Mouse (Mus musculus) gastrocnemius, postnatal 25 days (tissue): ENCODE data around the gene Ermp1. TPM values are rescaled to one million over a fixed set of nuclear protein-coding genes. Genes with fewer than 3 reads are reported as not detected.

Source experiments
- DNase-seq: peaks from one replicate; pipeline ENCODE4 v3.0.0; 2022
- total RNA-seq, 2 experiments: library from RNA; stranded (reverse); gene quantifications; 1 replicate in 1 of 2; 2 replicates in 1 of 2; pipeline ENCODE4 v1.2.3; 2021

Ermp1 gene
- total RNA-seq, 2 experiments from 2014 or later = 6.7 to 7.7 TPM

- DNase-seq = no peak
Measured at GRCm38 (mm10) chr19:29661974-29662580, 13.9 kb upstream of the Ermp1 start.

DNA sequence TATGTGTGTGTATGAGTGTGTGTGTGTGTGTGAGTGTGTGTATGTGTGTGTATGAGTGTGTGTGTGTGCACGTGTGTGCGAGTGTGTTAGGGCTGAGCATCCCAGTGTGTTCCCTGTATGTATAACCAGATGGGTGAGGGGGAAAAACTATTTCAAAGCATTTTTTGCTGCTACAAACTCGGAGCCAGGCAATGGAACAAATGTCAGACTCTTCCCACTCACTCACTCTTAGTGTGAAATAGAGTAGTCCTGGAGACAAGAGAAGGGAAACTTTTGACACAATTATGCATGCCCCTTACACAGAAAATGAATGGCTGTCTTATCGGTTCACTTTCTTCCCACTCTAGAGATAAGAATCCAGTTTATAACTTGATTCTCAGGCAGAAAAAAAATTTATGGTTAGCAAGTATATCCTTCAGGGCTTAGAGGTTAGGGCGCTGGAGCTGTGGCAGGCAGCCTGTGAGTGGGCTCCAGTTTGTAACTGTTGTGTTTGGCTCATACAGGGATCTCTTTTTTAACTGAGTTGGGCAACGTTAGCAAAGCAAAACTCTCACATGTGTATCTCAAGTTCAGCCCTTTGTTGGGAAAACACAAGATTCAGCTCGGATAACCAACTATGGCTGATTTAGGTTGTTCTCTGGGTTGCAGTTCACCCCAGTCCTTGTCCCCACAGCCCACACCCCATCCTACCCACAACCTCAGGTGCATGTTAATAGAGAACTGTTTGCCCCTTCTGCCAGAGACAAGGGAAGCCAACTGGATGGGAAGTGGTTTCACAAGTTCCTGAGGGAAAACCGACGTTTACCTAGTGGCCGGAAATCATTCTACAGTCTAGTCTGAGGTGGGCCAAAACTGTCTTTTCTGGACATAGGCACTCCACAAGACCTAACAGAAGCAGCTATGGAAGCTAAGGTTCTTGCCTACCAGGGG, 12.9 kb upstream of the Ermp1 start:
- no peak for DNase-seq

- DNase-seq = no peak
Measured at GRCm38 (mm10) chr19:29659705-29660104, 11.5 kb upstream of the Ermp1 start.

- no peak for DNase-seq
Measured at GRCm38 (mm10) chr19:29658836-29659235, 10.6 kb upstream of the Ermp1 start.

DNA sequence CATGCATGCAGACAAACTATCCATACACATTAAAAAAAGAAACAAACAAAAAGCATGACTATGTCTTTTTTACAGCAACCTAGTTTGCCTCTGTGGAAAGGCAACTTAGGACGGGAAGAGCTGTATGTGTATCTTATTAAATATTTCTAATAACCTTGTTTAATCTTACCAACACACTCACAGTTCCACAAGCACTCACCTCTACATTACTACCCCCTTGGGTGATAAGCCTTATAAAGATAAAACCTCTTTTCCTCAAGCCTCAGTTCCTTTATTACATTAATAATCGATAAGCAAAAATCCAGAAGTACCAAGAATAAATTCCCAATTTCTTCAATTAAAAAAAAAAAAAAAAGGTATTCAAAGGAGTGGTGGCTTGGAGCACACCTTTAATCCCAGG, 9.3 kb upstream of the Ermp1 start:
- no peak for DNase-seq

DNA sequence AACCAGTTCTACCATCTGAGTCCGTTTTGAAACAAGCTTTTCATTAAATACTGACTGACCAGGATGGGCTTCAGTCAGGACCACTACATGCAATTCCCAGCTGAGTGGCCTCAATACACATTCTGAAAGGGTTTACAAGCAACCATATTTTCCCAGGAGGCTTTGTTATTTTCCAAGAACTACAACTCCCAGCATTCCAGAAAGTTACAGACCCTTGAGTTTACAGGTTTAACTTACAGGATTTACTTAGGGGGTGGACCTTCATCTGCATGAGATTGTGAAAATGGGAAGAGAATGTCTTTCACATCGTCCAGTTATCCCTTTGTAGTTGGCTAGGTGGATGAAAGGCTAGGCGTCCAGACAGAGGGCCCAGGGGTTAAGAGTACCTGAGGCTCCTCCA, 8.8 kb upstream of the Ermp1 start:
- no peak for DNase-seq

GRCm38 (mm10) chr19:29656620-29657019, 8.4 kb upstream of the Ermp1 start:
- no peak for DNase-seq

GRCm38 (mm10) chr19:29656029-29656428, 7.8 kb upstream of the Ermp1 start:
- DNase-seq = no peak

- no peak for DNase-seq
Measured at GRCm38 (mm10) chr19:29655148-29655547, 6.9 kb upstream of the Ermp1 start.

DNA sequence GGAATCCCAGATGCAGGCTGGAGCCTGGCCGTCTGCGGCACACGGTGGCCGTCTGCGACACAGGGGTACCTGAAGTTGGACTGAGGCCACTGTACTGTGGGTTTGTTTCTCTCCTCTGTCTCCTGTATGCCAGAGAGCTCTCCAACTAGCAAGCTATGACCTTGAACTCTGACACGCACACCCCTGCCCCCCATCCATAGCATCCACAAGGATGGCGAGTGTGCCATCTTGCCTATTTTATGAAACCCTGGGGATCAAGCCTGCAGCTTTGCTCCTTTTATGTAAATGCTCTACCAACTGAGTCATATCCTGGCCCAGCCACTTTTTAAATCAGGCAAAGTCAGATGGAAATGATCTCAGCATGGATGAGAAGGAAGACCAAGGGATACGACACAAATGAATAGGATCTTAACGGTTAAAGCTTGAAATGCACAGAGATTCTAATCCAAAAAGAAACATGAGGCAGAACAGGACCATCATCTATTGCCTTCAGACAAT, 5.6 kb upstream of the Ermp1 start:
- no peak for DNase-seq

- no peak for DNase-seq
Measured at GRCm38 (mm10) chr19:29649683-29650082, 1.5 kb upstream of the Ermp1 start.

DNA sequence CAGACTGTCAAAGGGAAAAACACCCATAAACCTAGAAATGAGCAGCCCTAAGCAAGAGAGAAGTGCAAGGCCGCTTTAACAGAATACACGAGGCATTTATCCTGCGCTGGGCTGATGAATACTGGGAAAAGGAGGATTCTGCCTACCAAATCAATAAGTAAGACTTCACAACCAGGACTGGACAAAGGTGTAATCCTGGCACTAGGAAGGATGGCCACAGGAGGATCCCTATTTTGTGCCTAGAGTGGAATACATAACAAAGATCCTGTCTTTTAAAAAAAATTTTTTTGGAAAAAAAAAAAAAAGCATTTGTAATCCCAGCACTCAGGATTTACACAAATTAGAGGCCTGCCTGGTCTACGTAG, 317 bp upstream of the Ermp1 start:
- DNase-seq = no peak

- DNase-seq = no peak
Measured at GRCm38 (mm10) chr19:29644747-29645146, 3.5 kb downstream of the Ermp1 start.

DNA sequence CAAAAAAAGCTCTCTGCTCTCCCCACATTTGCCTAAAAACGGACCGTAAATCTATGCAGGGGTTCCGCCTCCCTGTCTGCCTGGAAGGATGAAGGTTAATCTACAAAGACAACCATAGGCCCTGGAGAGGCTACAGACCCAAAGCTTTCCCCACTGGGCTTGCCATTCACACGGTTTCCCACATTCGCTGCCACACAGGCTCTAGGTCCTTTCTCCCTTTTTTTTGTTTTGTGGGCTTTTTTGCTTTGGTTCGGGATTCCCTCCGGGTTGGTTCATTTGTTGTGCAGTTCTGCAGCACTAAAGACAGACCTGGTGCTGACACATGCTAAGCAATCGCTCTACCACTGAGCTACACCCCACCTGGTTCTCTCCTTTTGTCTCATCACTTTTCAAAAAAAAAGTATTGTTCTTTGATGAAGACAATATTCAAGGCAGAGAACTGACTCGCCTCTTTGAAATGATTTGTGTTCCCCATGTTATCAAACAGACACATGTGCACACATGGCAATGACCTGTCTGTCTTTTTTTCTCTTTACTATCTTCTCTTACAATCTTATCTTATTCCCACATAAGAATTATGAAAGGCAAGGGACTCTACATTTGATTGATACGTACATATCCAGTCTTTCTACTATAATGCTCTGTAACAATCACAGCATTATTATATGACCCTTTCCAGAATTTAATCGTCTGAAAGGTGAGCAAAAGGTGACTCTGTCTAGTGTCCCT, 4.9 kb downstream of the Ermp1 start:
- no peak for DNase-seq

DNA sequence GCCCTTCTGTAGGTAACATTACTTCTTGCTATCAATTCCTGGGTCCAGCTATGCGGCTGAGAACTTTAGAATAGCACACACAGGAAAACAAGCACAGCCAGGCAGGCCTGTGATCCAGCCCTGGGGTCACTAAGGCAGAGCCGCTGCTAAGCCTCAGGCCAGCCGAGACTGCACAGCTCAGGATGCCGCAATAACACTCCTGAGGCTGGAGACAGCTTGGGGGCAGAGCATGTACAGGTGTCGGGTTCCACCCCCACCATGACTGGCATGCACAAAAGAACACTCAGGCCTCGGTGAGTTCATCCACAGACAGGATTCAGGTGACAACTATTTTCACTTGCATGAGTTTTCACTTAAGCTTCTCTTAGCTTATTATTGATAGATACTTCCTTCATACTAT, 6.0 kb downstream of the Ermp1 start:
- no peak for DNase-seq

DNA sequence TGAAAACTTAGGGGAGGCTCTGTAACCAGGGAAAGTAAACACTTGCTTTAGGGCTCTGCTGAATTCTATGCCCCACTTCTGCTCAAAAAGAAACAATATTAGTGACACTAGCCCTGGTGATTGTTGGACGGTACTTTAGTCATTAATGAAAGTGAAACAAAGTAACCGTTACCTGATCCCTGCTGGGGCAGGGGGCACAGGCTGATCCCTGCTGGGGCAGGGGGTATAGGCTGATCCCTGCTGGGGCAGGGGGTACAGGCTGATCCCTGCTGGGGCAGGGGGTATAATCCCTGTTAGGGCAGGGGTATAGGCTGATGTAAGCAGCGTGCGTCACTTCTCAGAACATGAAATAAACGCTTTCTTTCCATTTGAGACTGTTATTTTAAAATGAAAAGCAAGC, 6.7 kb downstream of the Ermp1 start:
- no peak for DNase-seq

DNA sequence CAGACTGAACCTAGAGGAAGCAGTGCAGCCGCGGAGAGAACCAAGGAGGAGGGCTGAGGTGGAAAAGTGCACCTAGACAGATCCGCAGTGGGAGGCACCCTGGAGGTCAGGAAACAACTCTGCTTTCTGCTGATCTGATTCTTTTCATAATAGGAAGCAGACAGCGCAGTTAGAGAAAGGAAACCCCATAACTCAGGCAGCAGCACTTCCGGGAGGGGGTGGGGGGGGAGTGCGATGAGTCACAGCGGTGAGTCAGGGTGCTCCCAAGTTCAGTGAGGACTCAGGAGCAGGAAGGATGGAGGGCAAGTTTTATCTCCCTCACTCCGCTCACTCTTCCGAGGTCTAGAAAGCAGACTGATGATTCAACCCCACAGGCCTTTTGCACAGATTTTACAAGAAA, 7.2 kb downstream of the Ermp1 start:
- DNase-seq = no peak

DNA sequence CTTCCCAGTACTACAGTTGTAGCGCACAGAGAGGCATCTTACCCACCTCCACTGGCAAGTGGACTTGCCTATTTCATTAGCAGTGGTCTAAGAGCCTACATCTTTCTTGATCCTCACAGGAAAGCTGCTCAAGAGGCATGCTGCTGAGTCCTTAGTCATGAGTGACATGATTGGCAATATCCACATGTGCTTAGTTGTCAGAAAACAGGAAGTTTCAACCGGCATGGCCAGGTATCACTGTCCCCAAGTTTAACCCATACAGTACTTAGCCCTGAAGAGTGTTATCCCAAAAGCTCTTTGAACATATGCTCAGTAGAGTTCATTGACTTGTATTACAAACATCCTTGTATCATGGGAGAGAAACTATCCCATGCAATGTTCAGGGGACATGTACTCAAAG, 36.1 kb downstream of the Ermp1 start:
- no peak for DNase-seq

GRCm38 (mm10) chr19:29610907-29611306, 37.3 kb downstream of the Ermp1 start:
- DNase-seq = no peak

DNA sequence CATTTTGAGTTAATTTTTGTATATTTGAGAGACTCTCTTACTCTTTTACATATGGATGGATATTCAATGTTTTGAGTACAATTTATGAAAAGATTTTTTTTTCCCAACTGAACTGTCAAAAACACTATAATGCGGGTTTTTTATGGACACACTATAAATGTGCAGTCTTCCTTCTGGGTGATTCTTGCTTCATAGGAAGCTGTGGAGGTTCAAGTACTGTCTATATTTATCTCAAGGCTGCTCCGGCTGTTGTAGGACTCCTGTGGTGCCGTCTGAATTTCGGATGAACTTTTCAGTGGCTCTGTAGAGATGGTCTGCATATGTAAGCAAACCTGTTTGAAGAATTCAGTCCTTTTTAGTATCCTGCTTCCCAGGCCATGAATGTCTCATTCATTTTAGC, 40.0 kb downstream of the Ermp1 start:
- no peak for DNase-seq

- DNase-seq = no peak
Measured at GRCm38 (mm10) chr19:29607521-29607920, 40.7 kb downstream of the Ermp1 start.

DNA sequence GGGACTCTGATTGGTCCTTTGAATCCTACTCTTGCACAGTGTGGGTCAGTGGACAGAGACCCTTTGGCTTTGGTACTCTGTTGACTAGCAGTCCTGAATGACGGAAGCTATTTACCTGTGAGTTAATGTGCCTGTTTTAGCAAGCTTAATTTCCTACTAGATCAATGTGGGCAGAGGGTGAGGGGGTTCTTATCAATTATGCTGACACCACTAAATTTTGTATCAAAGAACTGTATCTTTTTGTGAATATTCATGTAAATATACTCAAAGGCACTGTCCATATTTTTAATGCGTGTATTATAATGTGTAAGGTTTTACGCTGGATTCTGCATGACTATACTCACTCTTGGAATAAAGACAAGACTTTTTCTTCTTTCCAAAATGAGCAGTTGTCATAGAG, 43.6 kb downstream of the Ermp1 start:
- DNase-seq = no peak
